Mouse (Mus musculus): ENCODE measurements at regions not wholly inside any gene's neighbourhood (a gene's known extent, or its start where the extent isn't known, plus 50 kb on each side); places are given as distances from the start of the nearest gene placed in this dataset.

DNA sequence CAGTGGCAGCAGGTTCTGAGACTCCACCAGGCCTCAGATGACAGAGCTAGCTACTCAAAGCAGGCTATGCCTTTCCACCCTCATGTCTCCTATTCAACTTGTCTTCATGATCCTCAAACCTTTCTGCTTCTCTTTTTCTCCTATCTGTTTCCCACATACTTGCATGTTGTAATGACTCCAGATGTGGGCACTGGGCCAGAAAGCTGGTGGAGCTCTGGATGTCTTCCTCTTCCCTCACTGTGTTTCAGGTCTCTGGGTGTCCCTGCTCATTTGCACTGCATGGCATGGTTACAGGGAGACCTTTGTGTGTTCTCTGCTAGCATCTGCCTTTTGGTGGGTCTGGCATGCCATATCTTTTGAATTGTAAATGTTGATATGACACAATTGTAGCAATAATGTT, 1354.7 kb upstream of the Pcdh17 start:
- DNase-seq (ENCODE audit: low read depth), result peak; percentile 50

Data from 416B (cell line).